Mouse (Mus musculus) spleen, postnatal 4 days (tissue): ENCODE results near the gene Fcnb.

Source experiments
- DNase-seq, 2 experiments: peaks; one replicate each; pipeline ENCODE4 v3.0.0; 2022; ENCODE audit warnings: low spot score in 2 of 2

The Fcnb gene

GRCm38 (mm10) chr2:28084768-28085167 is at the start of gene Fcnb:
Fcnb (minus strand) TSS chr2:28084885.
- no peak for DNase-seq

- no peak for DNase-seq
Measured at GRCm38 (mm10) chr2:28133833-28134232, 49.1 kb upstream of the Fcnb start.

GRCm38 (mm10) chr2:28132117-28132516 is 47.4 kb upstream of the Fcnb start:
- no peak for DNase-seq

- DNase-seq: no peak
Measured at GRCm38 (mm10) chr2:28126763-28127438, 42.2 kb upstream of the Fcnb start.

- DNase-seq: no peak
Measured at GRCm38 (mm10) chr2:28123910-28124309, 39.2 kb upstream of the Fcnb start.

- no peak for DNase-seq
Measured at GRCm38 (mm10) chr2:28121309-28121708, 36.6 kb upstream of the Fcnb start.

- no peak for DNase-seq
Measured at GRCm38 (mm10) chr2:28120342-28120741, 35.7 kb upstream of the Fcnb start.

GRCm38 (mm10) chr2:28118518-28119116 is 33.9 kb upstream of the Fcnb start:
- DNase-seq: no peak

GRCm38 (mm10) chr2:28117490-28118308 is 33.0 kb upstream of the Fcnb start:
- no peak for DNase-seq

- DNase-seq: no peak
Measured at GRCm38 (mm10) chr2:28108763-28109162, 24.1 kb upstream of the Fcnb start.

- no peak for DNase-seq
Measured at GRCm38 (mm10) chr2:28106002-28106401, 21.3 kb upstream of the Fcnb start.

GRCm38 (mm10) chr2:28103653-28104052 is 19.0 kb upstream of the Fcnb start:
- no peak for DNase-seq

- DNase-seq: no peak
Measured at GRCm38 (mm10) chr2:28101892-28102291, 17.2 kb upstream of the Fcnb start.

GRCm38 (mm10) chr2:28100796-28101483 is 16.3 kb upstream of the Fcnb start:
- DNase-seq: no peak

- DNase-seq: no peak
Measured at GRCm38 (mm10) chr2:28098547-28099505, 14.1 kb upstream of the Fcnb start.

GRCm38 (mm10) chr2:28096751-28097309 is 12.1 kb upstream of the Fcnb start:
- DNase-seq: no peak

- DNase-seq: peak in 1 of 2 experiments; percentile 27
Measured at GRCm38 (mm10) chr2:28092099-28092498, 7.4 kb upstream of the Fcnb start.

GRCm38 (mm10) chr2:28091042-28091441 is 6.4 kb upstream of the Fcnb start:
- no peak for DNase-seq

GRCm38 (mm10) chr2:28090299-28091008 is 5.8 kb upstream of the Fcnb start:
- no peak for DNase-seq

GRCm38 (mm10) chr2:28089095-28089494 is 4.4 kb upstream of the Fcnb start:
- DNase-seq: no peak
